Mouse (Mus musculus): Measurements from ENCODE around the gene Hnrnpab. TPM values are rescaled to one million over a fixed set of nuclear protein-coding genes. Genes with fewer than 3 reads are reported as not detected.
"Not testable (repeated sequence)": the region's sequence is repeated elsewhere in the genome, so short reads cannot be mapped to it uniquely, and the experiment has no call there.

The Hnrnpab gene
- polyA plus RNA-seq, 1 experiment, result 639 TPM

DNA sequence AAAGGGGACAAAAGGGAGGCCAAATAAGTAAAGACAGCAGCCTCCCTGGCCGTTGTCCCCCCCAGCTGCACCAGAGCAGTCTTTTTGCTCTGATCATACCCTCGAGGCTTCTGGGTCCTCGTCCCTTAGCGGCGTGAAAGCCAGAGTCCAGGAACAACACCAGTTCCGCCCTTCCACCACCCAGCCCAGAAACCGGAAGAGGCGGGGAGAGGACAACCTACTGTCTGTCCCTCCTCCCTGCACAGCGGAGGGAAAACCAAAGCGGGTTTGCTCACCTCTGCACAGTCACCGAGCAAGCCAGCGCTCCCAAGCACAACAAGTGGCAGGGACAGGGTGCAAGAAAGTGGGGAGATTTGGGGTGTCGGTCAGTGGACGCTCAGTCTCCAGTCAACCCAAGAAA, 9.0 kb upstream of the Hnrnpab start:
- Histone ChIP-seq H3K4me1 (ENCODE audit: control insufficient read depth, insufficient read depth, low read length) (no peaks in the 10 kb centered on the region), H3K4me3 (ENCODE audit: low read depth, low read length) (peak overlapping the region; percentile 50), H3K9ac (ENCODE audit: low read depth, poor library complexity, severe bottlenecking) (peak overlapping the region; percentile 48), H3K27ac (ENCODE audit: insufficient read depth, low read length) (peak overlapping the region; percentile 75), H3K9me3 (replicated peaks; ENCODE audit: control insufficient read depth, insufficient read depth, low read length, poor library complexity, severe bottlenecking) (no peaks in the 10 kb centered on the region), H3K27me3 (ENCODE audit: control insufficient read depth, insufficient read depth, low read length, poor library complexity, severe bottlenecking) (no peaks in the 10 kb centered on the region), H3K36me3 (ENCODE audit: control insufficient read depth, insufficient read depth, low read length, poor library complexity, severe bottlenecking) (no peaks in the 10 kb centered on the region)
- TF ChIP-seq CTCF (IDR thresholded peaks at IDR 0.05; ENCODE audit: low read depth, low read length) (no peak), EP300 (IDR thresholded peaks at IDR 0.05; ENCODE audit: insufficient read depth, low read depth, low read length) (0 out of 2 replicates have a peak, but pooled peaks have one; percentile 34), POLR2A (IDR thresholded peaks at IDR 0.05; ENCODE audit: insufficient read depth, low read length) (peak; percentile 84)

DNA sequence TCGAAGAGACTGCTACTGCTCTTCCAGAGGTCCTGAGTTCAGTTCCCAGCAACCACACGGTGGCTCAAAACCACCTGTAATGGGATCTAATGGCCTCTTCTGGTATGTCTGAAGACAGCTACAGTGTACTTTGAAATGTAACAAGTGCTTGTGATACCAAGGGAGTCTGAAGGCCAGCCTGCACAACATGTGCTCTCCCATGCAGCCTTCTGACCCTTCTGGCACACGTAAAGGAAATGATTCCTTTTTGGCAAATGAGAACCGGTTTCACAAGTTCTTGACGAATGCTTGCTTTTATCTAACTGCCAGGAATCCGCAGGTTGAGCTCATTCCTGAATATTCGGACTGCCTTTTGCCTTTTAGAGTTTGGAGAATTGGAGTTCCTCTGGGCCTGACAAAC, 8.5 kb upstream of the Hnrnpab start:
- Histone ChIP-seq H3K4me1 (ENCODE audit: control insufficient read depth, insufficient read depth, low read length) (no peaks in the 10 kb centered on the region), H3K27me3 (ENCODE audit: control insufficient read depth, insufficient read depth, low read length, poor library complexity, severe bottlenecking) (no peaks in the 10 kb centered on the region), H3K27ac (ENCODE audit: insufficient read depth, low read length) (peak overlapping the region; percentile 75), H3K36me3 (ENCODE audit: control insufficient read depth, insufficient read depth, low read length, poor library complexity, severe bottlenecking) (no peaks in the 10 kb centered on the region), H3K4me3 (ENCODE audit: low read depth, low read length) (peak overlapping the region; percentile 33; the same call in 1 of the 2 replicates), H3K9ac (ENCODE audit: low read depth, poor library complexity, severe bottlenecking) (peak overlapping the region; percentile 48), H3K9me3 (replicated peaks; ENCODE audit: control insufficient read depth, insufficient read depth, low read length, poor library complexity, severe bottlenecking) (no peaks in the 10 kb centered on the region)
- TF ChIP-seq CTCF (IDR thresholded peaks at IDR 0.05; ENCODE audit: low read depth, low read length), result no peak
- TF ChIP-seq POLR2A (IDR thresholded peaks at IDR 0.05; ENCODE audit: insufficient read depth, low read length), result no peak
- no peak for TF ChIP-seq EP300 (IDR thresholded peaks at IDR 0.05; ENCODE audit: insufficient read depth, low read depth, low read length)

GRCm38 (mm10) chr11:51614256-51614655, 7.6 kb upstream of the Hnrnpab start:
- no peaks in the 10 kb centered on the region for H3K27me3 ChIP-seq (ENCODE audit: control insufficient read depth, insufficient read depth, low read length, poor library complexity, severe bottlenecking)
- no peak overlapping the region; the same call in 1 of the 2 replicates for H3K27ac ChIP-seq (ENCODE audit: insufficient read depth, low read length)
- no peaks in the 10 kb centered on the region for H3K36me3 ChIP-seq (ENCODE audit: control insufficient read depth, insufficient read depth, low read length, poor library complexity, severe bottlenecking)
- no peaks in the 10 kb centered on the region for H3K4me1 ChIP-seq (ENCODE audit: control insufficient read depth, insufficient read depth, low read length)
- H3K9me3 ChIP-seq (replicated peaks; ENCODE audit: control insufficient read depth, insufficient read depth, low read length, poor library complexity, severe bottlenecking), result no peaks in the 10 kb centered on the region
- H3K4me3 ChIP-seq (ENCODE audit: low read depth, low read length), result no peak overlapping the region
- peak overlapping the region; percentile 48 for H3K9ac ChIP-seq (ENCODE audit: low read depth, poor library complexity, severe bottlenecking)
- TF ChIP-seq EP300 (IDR thresholded peaks at IDR 0.05; ENCODE audit: insufficient read depth, low read depth, low read length) (no peak), POLR2A (IDR thresholded peaks at IDR 0.05; ENCODE audit: insufficient read depth, low read length) (no peak), CTCF (IDR thresholded peaks at IDR 0.05; ENCODE audit: low read depth, low read length) (no peak)

DNA sequence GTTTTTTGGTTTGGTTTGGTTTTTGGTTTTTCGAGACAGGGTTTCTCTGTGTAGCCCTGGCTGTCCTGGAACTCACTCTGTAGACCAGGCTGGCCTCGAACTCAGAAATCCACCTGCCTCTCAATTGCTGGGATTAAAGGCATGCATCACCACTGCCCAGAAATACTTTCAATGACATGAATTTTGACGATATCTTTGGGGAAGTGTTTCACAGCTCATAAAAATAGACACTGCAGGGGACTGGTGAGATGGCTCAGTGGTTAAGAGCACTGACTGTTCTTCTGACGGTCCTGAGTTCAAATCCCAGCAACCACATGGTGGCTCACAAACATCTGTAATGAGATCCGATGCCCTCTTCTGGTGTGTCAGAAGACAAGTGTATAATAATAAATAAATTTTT, 3.3 kb upstream of the Hnrnpab start:
- H3K9me3 ChIP-seq (replicated peaks; ENCODE audit: control insufficient read depth, insufficient read depth, low read length, poor library complexity, severe bottlenecking); H3K27me3 ChIP-seq (ENCODE audit: control insufficient read depth, insufficient read depth, low read length, poor library complexity, severe bottlenecking); H3K9ac ChIP-seq (ENCODE audit: low read depth, poor library complexity, severe bottlenecking); H3K27ac ChIP-seq (ENCODE audit: insufficient read depth, low read length); H3K36me3 ChIP-seq (ENCODE audit: control insufficient read depth, insufficient read depth, low read length, poor library complexity, severe bottlenecking); H3K4me3 ChIP-seq (ENCODE audit: low read depth, low read length); H3K4me1 ChIP-seq (ENCODE audit: control insufficient read depth, insufficient read depth, low read length): not testable (repeated sequence)

GRCm38 (mm10) chr11:51609266-51609909, 2.7 kb upstream of the Hnrnpab start:
- Histone ChIP-seq H3K36me3 (ENCODE audit: control insufficient read depth, insufficient read depth, low read length, poor library complexity, severe bottlenecking) (peaks cover 13% of the 10 kb centered on the region), H3K27me3 (ENCODE audit: control insufficient read depth, insufficient read depth, low read length, poor library complexity, severe bottlenecking) (no peaks in the 10 kb centered on the region), H3K9ac (ENCODE audit: low read depth, poor library complexity, severe bottlenecking) (no peak overlapping the region), H3K9me3 (replicated peaks; ENCODE audit: control insufficient read depth, insufficient read depth, low read length, poor library complexity, severe bottlenecking) (no peaks in the 10 kb centered on the region), H3K4me3 (ENCODE audit: low read depth, low read length) (no peak overlapping the region), H3K4me1 (ENCODE audit: control insufficient read depth, insufficient read depth, low read length) (no peaks in the 10 kb centered on the region), H3K27ac (ENCODE audit: insufficient read depth, low read length) (no peak overlapping the region)
- TF ChIP-seq CTCF (IDR thresholded peaks at IDR 0.05; ENCODE audit: low read depth, low read length), result no peak
- no peak for TF ChIP-seq EP300 (IDR thresholded peaks at IDR 0.05; ENCODE audit: insufficient read depth, low read depth, low read length)
- no peak for TF ChIP-seq POLR2A (IDR thresholded peaks at IDR 0.05; ENCODE audit: insufficient read depth, low read length)

DNA sequence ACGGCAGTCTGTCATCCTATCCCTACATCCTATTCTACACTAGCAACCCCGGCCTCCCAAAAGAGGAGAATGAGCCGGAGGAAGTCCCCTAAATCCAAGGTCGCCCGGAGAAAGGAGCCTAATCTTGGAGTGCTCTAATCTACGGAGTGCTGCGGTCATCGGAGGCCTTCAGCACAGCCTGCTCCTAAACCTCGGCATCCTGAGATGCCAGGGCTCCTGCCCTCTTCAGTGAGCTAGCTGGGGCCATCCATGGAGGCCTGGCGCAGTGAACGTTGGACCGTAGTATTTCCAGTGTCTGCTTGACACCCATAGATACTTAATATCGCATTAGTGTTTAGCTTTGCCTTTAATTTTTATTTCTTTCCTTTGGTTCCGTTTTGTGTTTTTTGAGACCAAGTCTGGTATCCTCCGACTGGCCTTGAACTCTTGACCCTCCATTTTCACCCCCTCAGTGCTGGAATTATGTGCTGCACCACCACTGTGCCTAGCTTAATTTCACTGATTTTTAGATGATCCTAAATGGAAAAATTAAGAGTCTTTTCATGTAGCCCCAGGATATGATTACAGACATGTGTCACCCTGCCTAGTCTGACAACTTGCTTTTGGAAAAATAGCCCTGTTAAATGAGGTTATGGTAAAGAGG, 570 bp upstream of the Hnrnpab start:
- H3K27ac ChIP-seq (ENCODE audit: insufficient read depth, low read length), result peak overlapping the region; percentile 74
- no peaks in the 10 kb centered on the region for H3K4me1 ChIP-seq (ENCODE audit: control insufficient read depth, insufficient read depth, low read length)
- H3K9ac ChIP-seq (ENCODE audit: low read depth, poor library complexity, severe bottlenecking), result peak overlapping the region; percentile 92
- no peaks in the 10 kb centered on the region for H3K27me3 ChIP-seq (ENCODE audit: control insufficient read depth, insufficient read depth, low read length, poor library complexity, severe bottlenecking)
- no peaks in the 10 kb centered on the region for H3K9me3 ChIP-seq (replicated peaks; ENCODE audit: control insufficient read depth, insufficient read depth, low read length, poor library complexity, severe bottlenecking)
- H3K4me3 ChIP-seq (ENCODE audit: low read depth, low read length), result peak overlapping the region; percentile 79
- H3K36me3 ChIP-seq (ENCODE audit: control insufficient read depth, insufficient read depth, low read length, poor library complexity, severe bottlenecking), result peaks cover 35% of the 10 kb centered on the region
- no peak for TF ChIP-seq POLR2A (IDR thresholded peaks at IDR 0.05; ENCODE audit: insufficient read depth, low read length)
- TF ChIP-seq EP300 (IDR thresholded peaks at IDR 0.05; ENCODE audit: insufficient read depth, low read depth, low read length), result no peak
- TF ChIP-seq CTCF (IDR thresholded peaks at IDR 0.05; ENCODE audit: low read depth, low read length), result no peak
